ENCODE assay signal across 13 mouse cellular contexts in genomic region chr7:75018640-75019039, GRCm38 (mm10).
DNase-seq lines count a peak whose midpoint lies in the region; ATAC-seq and TF ChIP-seq lines count a peak whose summit lies in the region.
"Had no signal": no experiment of that assay in that cellular context is flagged by ENCODE, and none has a peak within 500 bp of the region (broad histone marks: within the 10 kb centered on the region; RNA-seq: fewer than 3 reads in every experiment).

No protein-coding gene starts in this region.

- no peak overlapping the region for H3K4me2 ChIP-seq in heart, embryonic 11.5 days
- no peak overlapping the region for H3K4me2 ChIP-seq in lung, embryonic 14.5 days
- H3K4me2 ChIP-seq: liver, embryonic 11.5 days; stomach, embryonic 15.5 days had no signal

- ATAC-seq in heart, embryonic 11.5 days (replicated peaks; ENCODE audit: insufficient number of reproducible peaks, low FRiP score, low TSS enrichment): no peak
- ATAC-seq in lung, embryonic 14.5 days (ENCODE audit: insufficient read depth): no peak
- ATAC-seq: activated CD4-positive, CD25-positive, alpha-beta regulatory T cell, adult 4 months; intestine, embryonic 16.5 days had no signal

- H3K27me3 ChIP-seq in heart, embryonic 11.5 days (ENCODE audit: control insufficient read depth, insufficient read depth, low read length): no peaks in the 10 kb centered on the region
- no peaks in the 10 kb centered on the region for H3K27me3 ChIP-seq in lung, embryonic 14.5 days (ENCODE audit: insufficient read depth, low read length)
- H3K27me3 ChIP-seq: stomach, embryonic 15.5 days had no signal

- H3K9me3 ChIP-seq in heart, embryonic 11.5 days (replicated peaks; ENCODE audit: control insufficient read depth, low read length): no peaks in the 10 kb centered on the region
- H3K9me3 ChIP-seq in lung, embryonic 14.5 days (ENCODE audit: low read depth, low read length): no peaks in the 10 kb centered on the region
- H3K9me3 ChIP-seq: stomach, embryonic 15.5 days had no signal

- intact Hi-C loops in heart, postnatal 14 days (cut with DNase I): no loop called here

- DNase-seq in heart, postnatal 14 days: peak; percentile 7 to 22
- peak; percentile 45 for DNase-seq in lung, embryonic 14.5 days
- DNase-seq in lung, adult 2 months: no peak
- DNase-seq in brain, embryonic 14.5 days (ENCODE audit: low read depth): peak; percentile 77
- DNase-seq in lung, postnatal 10 days: peak; percentile 54
- DNase-seq in layer of hippocampus, postnatal 25 days (ENCODE audit: extremely low spot score in 1 of 2, low spot score in 1 of 2): no peak
- DNase-seq: cerebellum, adult 11 months; thymus, postnatal 25 days had no signal

- no peak overlapping the region for H3K4me3 ChIP-seq in heart, embryonic 11.5 days (ENCODE audit: low read depth, low read length)
- H3K4me3 ChIP-seq in lung, embryonic 14.5 days (ENCODE audit: low read depth, low read length): no peak overlapping the region
- H3K4me3 ChIP-seq in lung, adult 2 months (replicated peaks; ENCODE audit: extremely low read depth, low read depth, low read length): no peak overlapping the region
- H3K4me3 ChIP-seq: stomach, embryonic 15.5 days had no signal

- H3K9ac ChIP-seq in heart, embryonic 11.5 days (ENCODE audit: low read depth, low read length): no peak overlapping the region
- H3K9ac ChIP-seq in lung, embryonic 14.5 days: no peak overlapping the region
- H3K9ac ChIP-seq: stomach, embryonic 15.5 days had no signal

- TF ChIP-seq CTCF in lung, embryonic 14.5 days (IDR thresholded peaks at IDR 0.05; ENCODE audit: low read depth): no peak
- TF ChIP-seq CTCF in lung, adult 2 months (IDR thresholded peaks at IDR 0.05; ENCODE audit: insufficient read depth, low read length): no peak
- no peak for TF ChIP-seq CTCF in brain, embryonic 14.5 days (IDR thresholded peaks at IDR 0.05; ENCODE audit: borderline replicate concordance, extremely low read depth, insufficient read depth, insufficient read length)

- H3K27ac ChIP-seq in heart, embryonic 11.5 days (ENCODE audit: low read depth, low read length): no peak overlapping the region
- H3K27ac ChIP-seq in lung, embryonic 14.5 days (ENCODE audit: low read depth): no peak overlapping the region
- H3K27ac ChIP-seq: stomach, embryonic 15.5 days had no signal

- WGBS in heart, embryonic 11.5 days (ENCODE audit: insufficient replicate concordance): 58% methylated on average over 7 of the region's 7 CpGs
- WGBS in lung, embryonic 14.5 days: 48% methylated on average over 7 of the region's 7 CpGs
- 44% methylated on average over 7 of the region's 7 CpGs for WGBS in lung, adult 2 months

- no peak for TF ChIP-seq POLR2A in lung, adult 2 months (IDR thresholded peaks at IDR 0.05; ENCODE audit: borderline replicate concordance, extremely low read depth, low read depth, low read length)
- TF ChIP-seq POLR2A in brain, embryonic 14.5 days (IDR thresholded peaks at IDR 0.05; ENCODE audit: borderline replicate concordance, extremely low read depth, insufficient read depth, insufficient read length, poor library complexity, severe bottlenecking): no peak

- H3K4me1 ChIP-seq in heart, embryonic 11.5 days (ENCODE audit: control insufficient read depth, insufficient read depth, low read length): no peaks in the 10 kb centered on the region
- H3K4me1 ChIP-seq in lung, embryonic 14.5 days (ENCODE audit: insufficient read depth): no peaks in the 10 kb centered on the region
- H3K4me1 ChIP-seq in lung, adult 2 months (ENCODE audit: control insufficient read depth, insufficient read depth, low read length): no peaks in the 10 kb centered on the region
- H3K4me1 ChIP-seq: stomach, embryonic 15.5 days had no signal

- H3K36me3 ChIP-seq in heart, embryonic 11.5 days (ENCODE audit: control insufficient read depth, insufficient read depth, low read length): no peaks in the 10 kb centered on the region
- no peaks in the 10 kb centered on the region for H3K36me3 ChIP-seq in lung, embryonic 14.5 days (ENCODE audit: insufficient read depth)
- H3K36me3 ChIP-seq: stomach, embryonic 15.5 days had no signal

Comparison
In these comparisons a context has a peak if more than half of its experiments do, and no peak if none do; other contexts are left out.
1. DNase-seq: peak in heart, postnatal 14 days (2 of 2), lung, embryonic 14.5 days (single experiment), brain, embryonic 14.5 days (single experiment) and lung, postnatal 10 days (single experiment); none in lung, adult 2 months (single experiment) and layer of hippocampus, postnatal 25 days (0 of 2).